Mouse (Mus musculus): ENCODE data around the gene Mex3a. TPM values are rescaled to one million over a fixed set of nuclear protein-coding genes. Genes with fewer than 3 reads are reported as not detected.

Gene Mex3a
- polyA plus RNA-seq, 1 experiment from 2014 or later, result 1.2 TPM

DNA sequence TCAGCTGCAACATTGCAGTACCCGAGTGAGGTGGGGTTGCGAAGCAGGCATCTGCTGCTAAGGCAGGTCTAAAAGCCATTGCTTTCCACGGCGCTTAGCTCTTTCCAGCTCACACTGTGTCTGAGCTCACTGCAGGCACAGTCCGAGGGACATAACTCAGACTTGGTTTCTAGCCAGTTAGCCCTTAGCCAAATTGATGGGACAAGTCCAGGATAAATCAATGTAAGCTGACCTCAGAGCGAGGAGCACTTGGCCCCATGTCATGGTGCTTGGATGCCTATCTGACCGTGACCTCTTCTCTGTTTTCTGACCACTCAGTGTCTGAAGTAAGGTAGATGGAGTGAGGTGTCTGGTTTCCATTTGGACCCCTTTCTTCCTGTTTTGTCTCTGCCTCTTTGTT lies 31.8 kb downstream of the Mex3a start:
- no peak overlapping the region for H3K4me2 ChIP-seq
- DNase-seq, result no peak
- no peak for ATAC-seq (ENCODE audit: low read depth)

DNA sequence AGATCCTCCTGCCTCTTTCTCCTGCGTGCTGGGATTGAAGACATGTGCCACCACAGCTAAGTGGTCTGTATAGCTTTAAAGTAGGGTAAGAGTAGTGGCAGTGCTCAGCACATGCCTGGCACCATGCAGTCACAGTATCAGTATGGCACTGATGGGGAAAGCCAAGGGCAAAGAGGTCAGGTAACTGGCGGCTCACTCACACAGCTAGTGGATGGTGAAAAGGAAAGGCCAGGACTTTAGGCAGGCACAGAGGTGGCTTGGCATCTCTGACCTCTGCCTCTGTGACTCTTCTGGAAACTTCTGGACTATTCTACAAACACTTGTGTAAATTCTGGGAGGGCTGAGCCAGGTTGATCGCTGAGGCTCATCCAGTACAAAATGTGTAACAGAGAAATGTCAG lies 33.9 kb downstream of the Mex3a start:
- ATAC-seq (ENCODE audit: low read depth), result no peak
- Histone ChIP-seq H3K4me2 (no peak overlapping the region), H3K4me3 (replicated peaks) (no peak overlapping the region), H3K4me1 (replicated peaks) (peaks cover 23% of the 10 kb centered on the region), H3K36me3 (peaks cover 92% of the 10 kb centered on the region), H3K27me3 (no peaks in the 10 kb centered on the region), H3K27ac (peak overlapping the region; percentile 22), H3K9ac (no peak overlapping the region), H3K9me3 (replicated peaks) (no peaks in the 10 kb centered on the region)
- WGBS (ENCODE audit: insufficient replicate concordance), result 90% methylated on average over 3 of the region's 3 CpGs
- DNase-seq, result no peak

More for the DNA sequence above, 31.8 kb downstream of the Mex3a start:
- Histone ChIP-seq H3K9me3 (replicated peaks) (no peaks in the 10 kb centered on the region), H3K4me1 (replicated peaks) (peaks cover 23% of the 10 kb centered on the region), H3K27me3 (no peaks in the 10 kb centered on the region), H3K36me3 (peaks cover 99% of the 10 kb centered on the region), H3K9ac (no peak overlapping the region), H3K4me3 (replicated peaks) (no peak overlapping the region), H3K27ac (no peak overlapping the region)
- WGBS (ENCODE audit: insufficient replicate concordance), result 83% methylated on average over 7 of the region's 7 CpGs

DNA sequence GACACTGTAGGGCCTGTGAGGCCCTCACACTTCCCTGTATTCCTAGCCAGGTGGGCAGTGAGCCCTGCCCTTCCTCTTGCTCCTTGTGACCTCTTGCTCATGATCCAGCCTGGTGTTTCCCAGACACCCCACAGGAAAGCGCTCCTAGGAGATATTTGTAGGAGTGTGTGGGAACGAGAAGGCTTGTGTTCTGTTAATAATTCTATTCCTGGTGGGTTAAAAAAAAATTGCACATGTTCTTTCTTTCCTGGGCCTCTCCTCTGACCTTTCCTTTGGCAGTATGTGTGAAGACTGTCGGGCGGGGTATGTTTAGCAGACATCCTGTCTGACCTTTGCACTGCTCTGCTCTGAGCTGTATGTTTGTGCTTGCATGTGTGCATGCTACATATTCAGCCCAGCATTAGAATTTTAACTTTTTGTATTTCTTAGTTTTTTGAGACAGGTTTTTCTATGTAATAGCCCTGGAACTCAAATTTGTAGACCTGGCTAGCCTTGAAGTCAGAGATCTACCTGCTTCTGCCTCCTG lies 34.4 kb downstream of the Mex3a start:
- Histone ChIP-seq H3K36me3 (peaks cover 87% of the 10 kb centered on the region), H3K9me3 (replicated peaks) (no peaks in the 10 kb centered on the region), H3K27ac (peak overlapping the region; percentile 22), H3K4me3 (replicated peaks) (no peak overlapping the region), H3K4me1 (replicated peaks) (peaks cover 23% of the 10 kb centered on the region), H3K4me2 (no peak overlapping the region), H3K27me3 (no peaks in the 10 kb centered on the region), H3K9ac (no peak overlapping the region)
- ATAC-seq (ENCODE audit: low read depth) (no peak), DNase-seq (no peak)
- 82% methylated on average over 4 of the region's 4 CpGs for WGBS (ENCODE audit: insufficient replicate concordance)

DNA sequence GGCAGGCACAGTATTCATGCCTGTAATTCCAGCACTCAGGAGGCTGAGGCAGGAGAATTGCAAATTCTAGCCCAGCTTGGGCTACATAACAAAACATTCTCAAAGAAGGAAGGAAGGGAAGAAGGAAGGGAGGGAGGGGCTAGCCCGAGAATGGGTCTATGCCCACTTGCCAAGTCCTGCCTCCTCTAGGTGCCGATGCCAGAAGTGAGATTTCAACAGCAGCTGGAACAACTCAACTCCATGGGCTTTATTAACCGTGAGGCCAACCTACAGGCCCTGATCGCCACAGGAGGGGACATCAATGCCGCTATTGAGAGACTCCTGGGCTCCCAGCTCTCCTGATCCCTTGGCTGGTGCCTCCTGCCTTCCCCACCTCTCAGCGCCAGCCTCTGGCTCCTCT lies 35.7 kb downstream of the Mex3a start:
- Histone ChIP-seq H3K4me2 (no peak overlapping the region), H3K9ac (no peak overlapping the region), H3K9me3 (replicated peaks) (no peaks in the 10 kb centered on the region), H3K27ac (peak overlapping the region; percentile 71), H3K36me3 (peaks cover 74% of the 10 kb centered on the region), H3K27me3 (no peaks in the 10 kb centered on the region), H3K4me3 (replicated peaks) (no peak overlapping the region), H3K4me1 (replicated peaks) (peaks cover 23% of the 10 kb centered on the region)
- DNase-seq (no peak), ATAC-seq (ENCODE audit: low read depth) (no peak)
- 76% methylated on average over 6 of the region's 6 CpGs for WGBS (ENCODE audit: insufficient replicate concordance)

DNA sequence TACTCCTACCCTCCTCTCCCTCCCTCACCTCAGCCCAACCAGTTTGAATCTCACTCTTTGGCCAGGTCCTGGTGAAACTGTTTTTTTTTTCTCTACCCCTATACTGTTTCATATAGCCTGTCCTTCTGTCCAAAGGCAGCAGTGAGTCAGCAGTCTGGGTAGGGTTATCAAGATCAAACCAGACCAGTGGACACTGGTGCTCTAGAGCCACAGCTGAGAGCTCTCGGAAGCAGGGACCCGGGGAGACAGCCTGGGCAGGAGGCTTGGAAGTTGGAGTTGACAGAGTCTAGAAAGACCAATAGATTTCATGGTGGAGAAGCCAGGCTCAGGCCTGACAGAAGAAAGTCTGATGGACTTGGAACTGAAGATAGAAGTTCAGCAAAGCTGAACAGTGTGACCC lies 36.4 kb downstream of the Mex3a start:
- ATAC-seq (ENCODE audit: low read depth) (peak; percentile 32), DNase-seq (no peak)
- H3K27me3 ChIP-seq, result no peaks in the 10 kb centered on the region
- H3K9ac ChIP-seq, result no peak overlapping the region
- 82% methylated on average over 2 of the region's 2 CpGs for WGBS (ENCODE audit: insufficient replicate concordance)
- H3K27ac ChIP-seq, result peak overlapping the region; percentile 71
- H3K9me3 ChIP-seq (replicated peaks), result no peaks in the 10 kb centered on the region
- peaks cover 23% of the 10 kb centered on the region for H3K4me1 ChIP-seq (replicated peaks)
- peaks cover 67% of the 10 kb centered on the region for H3K36me3 ChIP-seq
- no peak overlapping the region for H3K4me2 ChIP-seq
- H3K4me3 ChIP-seq (replicated peaks), result no peak overlapping the region

DNA sequence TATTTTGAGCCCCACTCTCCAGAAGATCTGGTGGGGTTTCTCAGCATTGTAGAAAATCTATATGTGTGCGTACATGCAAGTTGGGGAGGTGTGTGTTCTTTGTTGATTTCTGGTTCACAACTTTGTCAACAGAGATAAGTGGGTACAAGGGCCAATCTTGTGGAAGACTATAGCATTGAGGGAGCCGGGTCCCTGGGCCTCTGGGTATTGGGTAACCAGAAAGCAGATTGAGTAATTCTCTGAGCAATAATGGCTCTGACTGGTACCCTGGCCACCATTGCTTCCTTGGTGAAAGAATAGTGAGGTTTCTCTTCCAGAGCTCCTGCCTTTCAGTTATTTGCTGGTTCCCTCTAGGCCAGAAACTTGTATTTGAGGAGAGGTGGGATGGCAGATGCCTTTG lies 36.9 kb downstream of the Mex3a start:
- ATAC-seq (ENCODE audit: low read depth) (peak; percentile 66), DNase-seq (no peak)
- H3K27me3 ChIP-seq, result no peaks in the 10 kb centered on the region
- no peak overlapping the region for H3K4me3 ChIP-seq (replicated peaks)
- peaks cover 62% of the 10 kb centered on the region for H3K36me3 ChIP-seq
- WGBS (ENCODE audit: insufficient replicate concordance), result 80% methylated on average over 2 of the region's 2 CpGs
- peak overlapping the region; percentile 71 for H3K27ac ChIP-seq
- no peak overlapping the region for H3K9ac ChIP-seq
- H3K4me2 ChIP-seq, result no peak overlapping the region
- H3K4me1 ChIP-seq (replicated peaks), result peaks cover 23% of the 10 kb centered on the region
- H3K9me3 ChIP-seq (replicated peaks), result no peaks in the 10 kb centered on the region

DNA sequence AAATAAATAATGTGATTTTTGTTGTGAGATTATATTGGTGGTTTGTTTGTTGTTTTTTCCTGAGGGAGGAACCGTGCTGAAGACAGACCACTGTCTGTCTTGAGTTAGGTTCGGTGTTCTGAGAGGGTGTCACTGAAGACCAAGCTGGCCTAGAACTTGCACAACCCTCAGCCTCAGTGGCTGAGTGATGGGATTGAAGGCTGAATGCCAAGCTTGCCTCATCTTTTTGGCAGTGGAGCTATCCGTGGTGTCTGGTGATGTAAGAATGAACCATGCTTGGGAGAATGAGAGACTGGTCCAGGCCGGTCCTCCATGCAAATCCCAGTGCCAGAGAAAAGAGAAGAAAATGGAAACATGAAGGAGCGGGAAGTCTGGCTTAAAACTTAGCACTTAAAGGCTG lies 37.5 kb downstream of the Mex3a start:
- ATAC-seq (ENCODE audit: low read depth), result no peak
- Histone ChIP-seq H3K27ac (peak overlapping the region; percentile 53), H3K36me3 (peaks cover 56% of the 10 kb centered on the region), H3K4me3 (replicated peaks) (no peak overlapping the region), H3K4me2 (no peak overlapping the region), H3K4me1 (replicated peaks) (peaks cover 23% of the 10 kb centered on the region), H3K9ac (no peak overlapping the region), H3K27me3 (no peaks in the 10 kb centered on the region), H3K9me3 (replicated peaks) (no peaks in the 10 kb centered on the region)
- WGBS (ENCODE audit: insufficient replicate concordance), result 79% methylated on average over 5 of the region's 5 CpGs
- no peak for DNase-seq

DNA sequence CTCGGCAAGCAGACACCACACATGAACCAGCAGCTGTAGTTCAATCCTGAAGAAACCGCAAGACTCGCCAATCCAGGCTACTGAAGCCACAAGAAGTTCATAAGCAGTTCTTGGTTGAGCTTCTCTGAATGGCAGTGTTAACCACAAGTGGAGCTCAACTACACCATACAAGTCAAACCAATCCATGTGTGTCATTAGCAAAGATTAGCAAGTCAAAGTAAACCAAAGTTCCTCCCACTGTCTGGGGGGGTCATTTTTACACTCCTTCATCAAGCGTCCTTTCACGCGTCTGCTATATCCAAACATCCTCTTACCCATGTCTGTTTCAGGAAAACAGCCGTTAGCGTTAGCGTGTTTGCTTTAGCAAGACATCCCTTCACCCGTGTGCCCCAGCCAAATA lies 38.1 kb downstream of the Mex3a start:
- Histone ChIP-seq H3K4me1 (replicated peaks) (peaks cover 23% of the 10 kb centered on the region), H3K9ac (no peak overlapping the region), H3K4me2 (no peak overlapping the region), H3K36me3 (peaks cover 49% of the 10 kb centered on the region), H3K4me3 (replicated peaks) (no peak overlapping the region), H3K27me3 (no peaks in the 10 kb centered on the region), H3K9me3 (replicated peaks) (no peaks in the 10 kb centered on the region), H3K27ac (no peak overlapping the region)
- WGBS (ENCODE audit: insufficient replicate concordance), result 88% methylated on average over 10 of the region's 10 CpGs
- DNase-seq, result no peak
- ATAC-seq (ENCODE audit: low read depth), result no peak

GRCm38 (mm10) chr3:88571856-88572255 lies 39.7 kb downstream of the Mex3a start:
- H3K9ac ChIP-seq, result no peak overlapping the region
- H3K4me2 ChIP-seq, result no peak overlapping the region
- H3K36me3 ChIP-seq, result peaks cover 34% of the 10 kb centered on the region
- DNase-seq (no peak), ATAC-seq (ENCODE audit: low read depth) (no peak)
- no peak overlapping the region for H3K4me3 ChIP-seq (replicated peaks)
- H3K9me3 ChIP-seq (replicated peaks), result no peaks in the 10 kb centered on the region
- no peaks in the 10 kb centered on the region for H3K27me3 ChIP-seq
- H3K4me1 ChIP-seq (replicated peaks), result peaks cover 15% of the 10 kb centered on the region
- WGBS (ENCODE audit: insufficient replicate concordance), result 80% methylated on average over 1 of the region's 1 CpGs
- H3K27ac ChIP-seq, result no peak overlapping the region

- Histone ChIP-seq H3K4me2 (no peak overlapping the region), H3K27ac (no peak overlapping the region), H3K4me3 (replicated peaks) (no peak overlapping the region), H3K36me3 (peaks cover 25% of the 10 kb centered on the region), H3K9me3 (replicated peaks) (no peaks in the 10 kb centered on the region), H3K4me1 (replicated peaks) (peaks cover 10% of the 10 kb centered on the region), H3K27me3 (no peaks in the 10 kb centered on the region), H3K9ac (no peak overlapping the region)
- 68% methylated on average over 2 of the region's 2 CpGs for WGBS (ENCODE audit: insufficient replicate concordance)
- DNase-seq (no peak), ATAC-seq (ENCODE audit: low read depth) (no peak)
Observed at GRCm38 (mm10) chr3:88572835-88573234, 40.6 kb downstream of the Mex3a start.

- H3K27me3 ChIP-seq, result no peaks in the 10 kb centered on the region
- H3K4me2 ChIP-seq, result no peak overlapping the region
- H3K9ac ChIP-seq, result no peak overlapping the region
- no peak overlapping the region for H3K4me3 ChIP-seq (replicated peaks)
- ATAC-seq (ENCODE audit: low read depth), result no peak
- 65% methylated on average over 2 of the region's 2 CpGs for WGBS (ENCODE audit: insufficient replicate concordance)
- peaks cover 15% of the 10 kb centered on the region for H3K36me3 ChIP-seq
- no peak for DNase-seq
- no peak overlapping the region for H3K27ac ChIP-seq
- peaks cover 4% of the 10 kb centered on the region for H3K4me1 ChIP-seq (replicated peaks)
- H3K9me3 ChIP-seq (replicated peaks), result no peaks in the 10 kb centered on the region
Observed at GRCm38 (mm10) chr3:88573810-88574209, 41.6 kb downstream of the Mex3a start.

- no peak for ATAC-seq (ENCODE audit: low read depth)
- peaks cover 15% of the 10 kb centered on the region for H3K4me1 ChIP-seq (replicated peaks)
- H3K27ac ChIP-seq, result no peak within 1 kb of the TSS
- no peaks in the 10 kb centered on the region for H3K9me3 ChIP-seq (replicated peaks)
- H3K4me2 ChIP-seq, result no peak within 1 kb of the TSS
- WGBS (ENCODE audit: insufficient replicate concordance), result 72% methylated on average over 3 of the region's 3 CpGs
- DNase-seq, result no peak
- H3K9ac ChIP-seq, result no peak within 1 kb of the TSS
- H3K27me3 ChIP-seq, result no peaks in the 10 kb centered on the region
- H3K36me3 ChIP-seq, result no peaks in the 10 kb centered on the region
- H3K4me3 ChIP-seq (replicated peaks), result no peak within 1 kb of the TSS
Observed at GRCm38 (mm10) chr3:88575540-88575939, 43.3 kb downstream of the Mex3a start, which contains the start of gene Ssr2. Gene Ssr2, plus strand, starts transcription at chr3:88575876.
